Mouse (Mus musculus) megakaryocyte, embryonic 14.5 days (primary cell): ENCODE results near the gene Pafah2.

Experiments used
- FLI1 ChIP-seq: IDR thresholded peaks from 2 replicates; pipeline ENCODE4 v1.6.1; 2012; ENCODE audit warnings: low read length, inconsistent platforms, mixed read lengths
- GATA1 ChIP-seq: IDR thresholded peaks from 3 replicates; pipeline ENCODE4 v1.6.1; 2012; ENCODE audit warnings: mixed read lengths, low read length, inconsistent platforms, borderline replicate concordance

DNA sequence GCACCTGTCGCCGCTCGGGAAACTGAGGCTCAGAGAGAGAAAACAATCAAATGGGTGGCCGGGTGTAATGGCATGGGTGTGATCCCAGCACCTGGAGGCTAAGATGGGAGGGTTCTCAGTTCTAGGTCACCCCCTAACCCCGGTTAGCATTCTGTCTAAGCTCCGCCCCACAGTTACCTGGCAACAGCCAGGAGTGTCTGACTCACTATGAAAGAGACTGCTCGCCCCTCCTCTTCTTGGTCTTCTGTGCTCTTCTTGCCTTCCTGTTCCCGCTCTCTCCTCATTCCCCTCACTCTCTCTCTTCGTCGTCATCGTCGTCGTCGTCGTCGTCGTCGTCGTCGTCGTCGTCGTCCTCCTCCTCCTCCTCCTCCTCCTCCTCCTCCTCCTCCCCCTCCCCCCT lies 51.8 kb downstream of the Pafah2 start:
- no peak for TF ChIP-seq GATA1
- no peak for TF ChIP-seq FLI1
